Mouse (Mus musculus) hindbrain, embryonic 11.5 days (tissue): ENCODE results near the gene Gspt1. TPM values are rescaled to one million over a fixed set of nuclear protein-coding genes. Genes with fewer than 3 reads are reported as not detected.

Source experiments
- ATAC-seq: fragments of 200-750 bp; cut with Nextera tagmentation; 2 replicates; pipeline ENCODE4 v1.8.0; 2017; ENCODE audit warnings: mild to moderate bottlenecking, moderate TSS enrichment, moderate library complexity; ENCODE audit not compliant: low FRiP score
- DNase-seq: peaks from one replicate; pipeline ENCODE4 v3.0.0-alpha.2; 2015; ENCODE audit warnings: low spot score
- H3K27ac ChIP-seq: fragments of 300-500 bp; sonication (generic); 2 replicates; pipeline ENCODE4 v1.5.1; 2014; ENCODE audit warnings: mild to moderate bottlenecking, low read depth, low read length
- H3K27me3 ChIP-seq: fragments of 300-500 bp; sonication (generic); 2 replicates; pipeline ENCODE4 v1.6.1; 2014; ENCODE audit warnings: mild to moderate bottlenecking, low read length, moderate library complexity, mixed read lengths; ENCODE audit not compliant: control insufficient read depth, insufficient read depth
- H3K36me3 ChIP-seq: fragments of 300-500 bp; sonication (generic); 2 replicates; pipeline ENCODE4 v1.6.1; 2014; ENCODE audit warnings: mild to moderate bottlenecking, low read length, moderate library complexity, mixed read lengths; ENCODE audit not compliant: control insufficient read depth, insufficient read depth
- H3K4me1 ChIP-seq: fragments of 300-500 bp; sonication (generic); replicated peaks from 2 replicates; pipeline ENCODE4 v1.6.1; 2014; ENCODE audit warnings: low read length, mixed read lengths; ENCODE audit not compliant: control insufficient read depth, insufficient read depth
- H3K4me2 ChIP-seq: fragments of 300-500 bp; sonication (generic); replicated peaks from 2 replicates; pipeline ENCODE4 v1.6.1; 2014; ENCODE audit warnings: mild to moderate bottlenecking, low read depth, low read length
- H3K4me3 ChIP-seq: fragments of 300-500 bp; sonication (generic); 2 replicates; pipeline ENCODE4 v1.5.1; 2014; ENCODE audit warnings: low read depth, low read length
- H3K9ac ChIP-seq: fragments of 300-500 bp; sonication (generic); 2 replicates; pipeline ENCODE4 v1.6.1; 2014; ENCODE audit warnings: low read depth, low read length
- H3K9me3 ChIP-seq: fragments of 300-500 bp; sonication (generic); 2 replicates; pipeline ENCODE4 v1.6.1; 2016; ENCODE audit warnings: low read length; ENCODE audit not compliant: control insufficient read depth
- WGBS: fragments of 180-500 bp; shearing (Covaris S2); extraction: QIAGEN DNeasy Blood & Tissue Kit; methylation state at CpG from one replicate; pipeline ENCODE4 v1.1.7; 2014; 5-methylcytosine and 5-hydroxymethylcytosine counted together
- polyA plus RNA-seq: library from polyadenylated mRNA; unstranded; fragments of >200 nt; fragmentation: Nextera tagmentation; extraction: Ambion mirVana; gene quantifications from 2 replicates; pipeline ENCODE4 v1.2.1, GENCODE M21; 2014

Gene Gspt1
- polyA plus RNA-seq, 1 experiment from 2014 or later = 94.3 TPM

DNA sequence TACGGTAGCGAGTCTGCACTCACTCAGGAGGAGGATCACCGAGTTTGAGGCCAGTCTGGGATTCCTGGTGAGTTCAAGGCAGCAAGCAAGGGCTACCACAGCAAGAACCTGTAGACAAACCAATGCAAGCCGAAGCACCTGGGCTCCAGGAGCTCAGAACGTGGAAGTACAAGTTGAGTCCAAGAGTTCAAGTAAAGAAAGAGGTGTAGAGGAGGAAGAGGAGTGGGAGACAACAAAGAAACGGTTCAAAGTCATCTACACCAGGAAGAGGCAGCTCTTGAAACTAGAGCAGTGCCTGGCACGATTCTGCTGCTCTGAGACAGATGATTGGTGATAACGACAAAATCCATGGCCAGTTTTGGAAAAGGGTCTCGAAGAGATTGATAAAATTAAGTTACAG lies 8.4 kb downstream of the Gspt1 start:
- H3K36me3 ChIP-seq = no peaks in the 10 kb centered on the region
- H3K4me2 ChIP-seq = no peak overlapping the region
- ATAC-seq (no peak), DNase-seq (no peak)
- WGBS = 89% methylated on average over 9 of the region's 9 CpGs
- no peak overlapping the region for H3K4me3 ChIP-seq
- no peak overlapping the region for H3K27ac ChIP-seq
- H3K9me3 ChIP-seq = no peaks in the 10 kb centered on the region
- no peaks in the 10 kb centered on the region for H3K27me3 ChIP-seq
- H3K4me1 ChIP-seq = no peaks in the 10 kb centered on the region
- H3K9ac ChIP-seq = no peak overlapping the region

DNA sequence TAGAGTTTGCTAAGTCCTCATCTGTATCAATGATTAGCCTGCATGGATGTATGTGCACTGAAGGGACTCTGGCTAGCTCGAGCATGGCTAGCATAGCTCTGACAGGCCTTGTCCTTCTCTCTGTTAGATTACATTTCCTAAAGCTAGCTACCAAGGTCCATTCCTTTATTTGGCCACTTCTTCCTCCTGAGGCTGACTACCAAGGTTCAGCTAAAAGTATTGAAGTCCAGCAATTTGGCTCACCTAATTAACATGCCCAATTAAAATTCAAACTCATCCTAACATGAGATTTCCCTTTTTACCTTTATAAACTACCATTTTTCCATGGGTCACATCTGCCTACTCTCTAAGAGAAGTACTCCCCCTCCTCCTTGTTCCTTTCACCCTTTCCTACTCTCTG lies 11.7 kb downstream of the Gspt1 start:
- Histone ChIP-seq H3K27ac (no peak overlapping the region), H3K4me1 (no peaks in the 10 kb centered on the region), H3K36me3 (no peaks in the 10 kb centered on the region), H3K27me3 (no peaks in the 10 kb centered on the region), H3K4me2 (no peak overlapping the region), H3K9ac (no peak overlapping the region), H3K9me3 (no peaks in the 10 kb centered on the region), H3K4me3 (no peak overlapping the region)
- DNase-seq (no peak), ATAC-seq (no peak)
- WGBS = 94% methylated on average over 1 of the region's 1 CpGs

DNA sequence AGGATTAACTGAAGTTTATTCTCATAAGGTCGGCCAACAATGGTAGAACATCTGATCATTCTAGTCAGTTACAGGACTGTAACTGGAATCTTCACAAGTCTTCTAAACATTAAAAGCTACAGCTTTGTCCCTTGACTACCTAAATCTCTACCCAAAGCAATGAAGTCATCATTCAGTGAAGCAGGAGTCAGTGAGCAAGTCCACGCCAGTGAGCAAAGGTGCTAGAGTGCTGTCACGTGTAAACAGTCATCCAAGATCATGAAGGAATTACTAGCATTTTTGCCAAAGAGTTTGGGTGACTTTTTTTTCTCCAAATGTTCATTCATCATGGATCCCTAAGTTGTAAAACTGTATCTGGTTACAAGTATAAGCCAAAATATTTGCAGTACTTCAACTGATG lies 36.3 kb downstream of the Gspt1 start:
- ATAC-seq (no peak), DNase-seq (no peak)
- 90% methylated on average over 3 of the region's 3 CpGs for WGBS
- Histone ChIP-seq H3K36me3 (no peaks in the 10 kb centered on the region), H3K9me3 (no peaks in the 10 kb centered on the region), H3K27ac (no peak overlapping the region), H3K9ac (no peak overlapping the region), H3K27me3 (no peaks in the 10 kb centered on the region), H3K4me1 (no peaks in the 10 kb centered on the region), H3K4me3 (no peak overlapping the region), H3K4me2 (no peak overlapping the region)

DNA sequence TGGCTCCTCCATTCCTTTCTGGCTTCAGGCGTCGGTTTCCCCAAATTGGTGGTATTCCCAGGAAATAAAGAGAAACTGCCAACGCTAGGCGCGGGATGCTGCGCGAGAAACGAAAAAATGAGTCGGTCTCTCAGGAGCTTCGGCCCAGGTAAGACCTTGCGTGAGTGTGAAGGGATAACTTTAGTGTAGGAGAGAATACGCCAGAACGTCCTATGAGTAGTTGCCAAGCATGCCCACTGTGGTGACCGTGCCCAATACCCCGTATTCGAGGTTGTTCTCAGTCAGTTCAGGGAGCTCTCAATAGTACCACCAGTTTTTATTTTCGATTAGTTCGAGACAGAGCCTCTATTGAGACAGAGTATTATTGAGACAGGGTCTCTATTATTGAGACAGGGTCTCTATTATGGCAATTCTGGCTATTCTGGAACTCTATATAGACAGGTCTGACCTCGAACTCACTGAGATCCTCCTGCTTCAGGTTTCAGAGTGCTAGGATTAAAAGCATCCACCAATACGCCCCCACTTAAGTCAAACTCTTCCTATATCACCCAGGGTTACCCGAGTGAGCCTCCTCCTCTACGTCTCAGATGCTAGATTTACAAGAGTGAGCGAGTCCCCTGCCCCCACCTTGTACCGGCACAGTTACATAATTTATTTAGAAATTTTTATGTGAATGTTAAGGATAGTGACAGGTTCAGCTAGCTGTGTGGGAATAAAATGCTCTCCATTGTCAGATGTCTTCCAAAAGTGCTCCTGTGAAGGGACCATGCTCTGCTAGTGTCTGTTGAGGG lies 50.3 kb downstream of the Gspt1 start:
- no peaks in the 10 kb centered on the region for H3K27me3 ChIP-seq

DNA sequence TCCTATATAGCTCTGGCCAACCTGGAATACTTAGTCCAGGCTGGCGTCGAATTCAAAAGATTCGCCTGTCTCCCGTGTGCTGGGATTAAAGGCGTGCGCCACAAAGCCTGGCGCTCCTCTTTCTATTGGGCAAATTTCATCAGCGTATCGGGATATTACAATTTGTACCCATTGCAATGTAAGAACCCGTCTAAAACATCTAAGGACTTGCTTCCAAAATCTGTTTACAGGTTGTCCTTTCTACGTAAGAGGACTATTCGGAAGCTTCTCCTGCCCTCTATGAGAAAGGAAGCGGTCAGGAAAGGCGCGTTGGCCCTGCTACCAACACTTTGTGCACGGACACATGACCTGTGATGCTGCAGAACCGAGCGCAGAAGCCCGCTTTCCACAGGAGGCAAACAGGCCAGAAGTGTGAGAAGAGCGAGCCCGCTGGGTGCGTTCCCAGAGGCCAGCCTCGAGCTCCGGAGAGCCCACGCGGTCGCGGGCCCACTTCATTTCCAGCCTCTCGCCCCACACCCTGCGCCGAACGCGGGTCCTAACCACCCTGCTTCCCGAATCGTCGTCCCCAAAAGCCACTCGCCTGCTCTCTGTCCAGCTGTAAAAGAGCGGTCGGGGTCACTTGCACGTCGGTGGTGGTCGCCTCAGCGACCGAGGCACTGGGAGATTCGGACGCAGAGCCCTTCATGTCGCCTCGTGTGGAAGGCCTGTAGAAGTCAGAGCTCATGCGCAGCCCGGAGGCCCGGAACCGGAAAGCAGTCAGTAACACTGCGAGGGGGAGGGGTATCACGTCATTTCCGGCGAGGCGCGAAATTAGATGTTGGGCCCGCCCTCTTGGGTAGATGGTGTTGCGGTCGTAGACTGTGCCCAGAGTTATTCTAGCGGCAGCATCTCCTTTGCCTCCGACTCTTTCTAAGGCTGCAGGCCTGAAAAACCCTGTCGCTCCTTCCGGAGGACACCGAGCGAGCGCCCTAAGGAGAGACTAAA lies 51.3 kb downstream of the Gspt1 start, which contains the start of gene Rsl1d1:
Gene Rsl1d1, minus strand, starts transcription at position 761 of the 984 bp plus-strand sequence.
- Histone ChIP-seq H3K4me1 (peaks cover 6% of the 10 kb centered on the region; the same call in 1 of the 2 replicates), H3K9ac (peak within 1 kb of the TSS; percentile 89), H3K9me3 (no peaks in the 10 kb centered on the region), H3K4me3 (peak within 1 kb of the TSS; percentile 84), H3K36me3 (peaks cover 3% of the 10 kb centered on the region; the same call in 1 of the 2 replicates), H3K27me3 (no peaks in the 10 kb centered on the region), H3K4me2 (peak within 1 kb of the TSS; percentile 69), H3K27ac (peak within 1 kb of the TSS; percentile 51; the same call in 1 of the 2 replicates)
- peak; percentile 98 for ATAC-seq
- peak; percentile 98 for DNase-seq
- WGBS = under 1% methylated on average over 68 of the region's 68 CpGs

More for the DNA sequence above, 50.3 kb downstream of the Gspt1 start:
- Histone ChIP-seq H3K4me1 (peaks cover 6% of the 10 kb centered on the region; the same call in 1 of the 2 replicates), H3K4me2 (peak overlapping the region; percentile 69), H3K4me3 (peak overlapping the region; percentile 84), H3K27ac (no peak overlapping the region), H3K9ac (peak overlapping the region; percentile 89), H3K9me3 (no peaks in the 10 kb centered on the region), H3K36me3 (peaks cover 3% of the 10 kb centered on the region; the same call in 1 of the 2 replicates)
- DNase-seq = no peak
- ATAC-seq = peak; percentile 59
- WGBS = 9% methylated on average over 24 of the region's 24 CpGs

DNA sequence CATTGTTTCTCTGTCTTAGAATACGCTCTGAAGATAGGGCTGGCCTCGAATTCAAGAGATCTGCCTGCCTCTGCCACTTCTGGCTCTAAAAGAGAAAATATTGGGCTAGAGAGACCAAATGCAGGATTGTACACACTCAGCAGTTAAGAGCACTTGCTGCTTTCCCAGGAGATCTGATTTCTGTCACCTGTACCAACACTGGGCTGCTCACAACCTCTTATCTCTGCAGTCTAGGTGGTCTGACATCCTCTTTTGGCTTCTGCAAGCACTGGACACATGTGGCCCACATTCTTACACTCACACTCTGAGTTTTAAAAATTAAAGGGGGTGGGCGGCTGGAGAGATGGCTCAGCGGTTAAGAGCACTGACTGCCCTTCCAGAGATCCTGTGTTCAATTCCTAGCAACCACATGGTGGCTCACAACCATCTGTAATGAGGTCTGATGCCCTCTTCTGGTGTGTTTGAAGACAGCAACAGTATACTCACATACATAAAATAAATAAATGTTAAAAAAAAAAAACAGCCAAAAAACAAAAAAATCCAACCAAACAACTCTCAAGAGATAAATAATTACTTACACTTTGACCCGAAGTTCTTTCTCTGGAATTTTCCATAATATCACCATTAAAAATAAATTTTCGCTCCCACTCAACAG lies 52.3 kb downstream of the Gspt1 start:
- WGBS = 68% methylated on average over 6 of the region's 6 CpGs
- H3K9me3 ChIP-seq = no peaks in the 10 kb centered on the region
- peak overlapping the region; percentile 84 for H3K4me3 ChIP-seq
- H3K27me3 ChIP-seq = no peaks in the 10 kb centered on the region
- no peak for DNase-seq
- no peak for ATAC-seq
- H3K27ac ChIP-seq = no peak overlapping the region
- peaks cover 8% of the 10 kb centered on the region for H3K36me3 ChIP-seq
- peaks cover 6% of the 10 kb centered on the region; the same call in 1 of the 2 replicates for H3K4me1 ChIP-seq
- H3K9ac ChIP-seq = peak overlapping the region; percentile 89; the same call in 1 of the 2 replicates
- H3K4me2 ChIP-seq = peak overlapping the region; percentile 62

GRCm38 (mm10) chr16:11200247-11200646 lies 53.9 kb downstream of the Gspt1 start:
- no peak overlapping the region for H3K4me3 ChIP-seq
- ATAC-seq (no peak), DNase-seq (no peak)
- H3K36me3 ChIP-seq = peaks cover 17% of the 10 kb centered on the region
- peaks cover 6% of the 10 kb centered on the region; the same call in 1 of the 2 replicates for H3K4me1 ChIP-seq
- no peak overlapping the region for H3K9ac ChIP-seq
- H3K27me3 ChIP-seq = no peaks in the 10 kb centered on the region
- no peak overlapping the region for H3K27ac ChIP-seq
- H3K4me2 ChIP-seq = no peak overlapping the region
- H3K9me3 ChIP-seq = no peaks in the 10 kb centered on the region
- WGBS = 90% methylated on average over 3 of the region's 3 CpGs

- no peak for ATAC-seq
- Histone ChIP-seq H3K9me3 (no peaks in the 10 kb centered on the region), H3K36me3 (peaks cover 23% of the 10 kb centered on the region), H3K4me1 (0 out of 2 replicates have a peak, but pooled peaks cover 2% of the 10 kb centered on the region), H3K27me3 (no peaks in the 10 kb centered on the region), H3K27ac (no peak overlapping the region), H3K9ac (no peak overlapping the region), H3K4me3 (no peak overlapping the region), H3K4me2 (no peak overlapping the region)
- WGBS = 67% methylated on average over 2 of the region's 2 CpGs
- peak; percentile 33 for DNase-seq
Observed at GRCm38 (mm10) chr16:11198467-11198866, 55.7 kb downstream of the Gspt1 start.
